Mouse (Mus musculus): Measurements from ENCODE around the gene Ctsw. TPM values are rescaled to one million over a fixed set of nuclear protein-coding genes. Genes with fewer than 3 reads are reported as not detected.

The Ctsw gene
- 2.6 and 2.7 TPM in 2 replicates for polyA plus RNA-seq (2012; rRNA removed)

GRCm38 (mm10) chr19:5468374-5468773 is at the start of gene Ctsw:
Gene Ctsw, minus strand, starts transcription at chr19:5468507.

DNA sequence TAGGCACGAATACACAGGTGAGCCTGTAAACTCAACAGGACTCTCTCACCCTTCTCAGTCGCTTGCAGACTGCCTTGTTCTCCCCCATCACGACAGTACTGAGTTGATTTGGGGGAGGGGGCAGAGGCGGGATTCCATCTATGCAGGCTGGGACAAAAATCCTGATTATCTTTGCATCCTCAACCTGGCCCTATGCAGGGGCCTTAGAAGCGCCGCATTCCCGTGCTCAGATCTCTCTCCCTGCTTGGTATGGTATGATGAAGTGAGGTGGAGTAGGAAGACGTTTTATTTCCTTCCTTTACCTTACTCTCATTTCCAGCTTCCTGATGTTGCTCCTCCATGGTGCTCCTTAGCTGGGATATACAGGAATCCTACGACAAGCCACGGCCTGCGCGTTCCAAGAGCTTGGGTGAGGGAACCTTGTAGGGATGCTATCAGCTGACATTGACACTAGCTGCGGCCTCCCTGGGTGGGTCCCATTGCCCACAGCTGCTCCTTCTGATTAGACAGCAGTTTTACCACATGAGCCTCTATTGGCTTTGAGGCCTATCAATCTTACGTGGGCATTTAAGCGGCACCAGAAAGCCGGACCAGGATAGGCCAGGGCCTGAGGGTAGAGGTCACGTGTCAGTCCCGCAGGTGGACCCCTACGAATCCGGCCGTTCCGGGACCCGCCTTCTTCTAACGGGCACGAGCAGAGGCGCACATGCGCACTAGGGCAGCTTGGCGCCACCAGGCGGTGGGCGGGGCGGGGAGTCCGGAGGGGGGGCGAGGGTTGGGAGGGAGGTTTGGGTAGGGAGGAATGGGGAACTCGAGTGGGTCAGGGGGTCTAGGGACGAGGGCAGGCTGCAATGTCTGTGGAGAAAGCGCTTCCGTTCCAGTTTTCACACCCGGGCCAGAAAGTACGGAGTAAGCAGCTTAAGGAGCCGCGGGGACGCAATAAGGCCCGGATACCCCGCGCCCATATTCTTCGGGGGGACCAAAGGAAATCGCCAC is 42.0 kb upstream of the Ctsw start, which contains the start of gene Snx32:
Snx32 (minus strand) TSS at position 508 of the 996 bp plus-strand sequence.

DNA sequence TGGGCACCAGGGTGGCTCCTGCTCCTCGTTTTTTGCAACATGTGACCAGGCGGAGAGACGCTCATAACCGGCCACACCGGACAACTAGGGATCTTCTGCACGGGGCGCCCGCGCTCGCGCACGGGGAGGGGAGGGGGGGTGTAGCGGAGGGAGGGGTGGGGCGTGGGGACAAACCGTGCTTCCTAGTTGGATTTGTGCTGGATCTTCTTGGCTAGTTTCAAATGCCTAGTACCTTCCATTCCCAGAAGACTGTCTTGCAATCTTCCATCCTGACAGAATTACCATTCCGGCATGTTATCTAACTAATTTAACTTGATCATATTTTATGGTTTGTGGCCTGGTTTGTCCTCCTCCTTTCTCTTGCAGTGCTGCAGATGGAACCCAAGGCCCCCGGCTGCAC is 35.4 kb upstream of the Ctsw start, which contains the start of gene 1700020D05Rik:
1700020D05Rik (minus strand) TSS at position 101 of the 400 bp plus-strand sequence.

DNA sequence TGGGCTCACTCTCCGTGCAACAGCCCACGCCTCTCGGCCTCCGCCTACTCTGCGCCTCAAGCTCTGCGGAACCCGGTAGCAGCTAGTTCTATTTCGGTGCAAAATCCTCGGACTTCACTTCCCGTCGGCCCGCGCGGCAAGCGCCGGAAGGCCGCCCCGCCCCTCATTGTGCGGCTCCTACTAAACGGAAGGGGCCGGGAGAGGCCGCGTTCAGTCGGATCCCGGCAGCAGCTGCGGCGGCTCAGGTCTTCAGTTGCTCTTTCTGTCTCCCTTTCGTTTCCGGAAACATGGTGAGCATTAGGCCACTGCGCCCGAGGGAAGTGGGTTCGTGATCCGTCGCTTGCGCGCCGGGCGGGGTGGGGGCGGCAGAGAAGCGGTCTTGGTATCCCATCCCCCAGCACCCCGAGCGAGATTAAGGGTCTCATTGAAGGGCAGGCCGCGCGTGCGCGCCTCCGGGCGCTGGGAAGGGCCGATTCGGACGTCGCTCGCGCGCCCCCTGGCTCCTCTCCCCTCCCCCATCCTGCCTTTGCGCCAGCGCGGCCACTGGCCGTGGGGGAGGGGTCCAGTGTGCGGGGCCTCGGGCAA is 22.1 kb upstream of the Ctsw start, which contains the start of gene Cfl1:
Cfl1 (plus strand) TSS at position 143 of the 585 bp plus-strand sequence.

GRCm38 (mm10) chr19:5487768-5488550 is 19.7 kb upstream of the Ctsw start, which contains the start of gene Mus81:
Gene Mus81, minus strand, starts transcription at chr19:5488402.

GRCm38 (mm10) chr19:5473720-5474119 is 5.4 kb upstream of the Ctsw start, which contains the start of gene Efemp2:
Gene Efemp2, plus strand, starts transcription at chr19:5473954.

DNA sequence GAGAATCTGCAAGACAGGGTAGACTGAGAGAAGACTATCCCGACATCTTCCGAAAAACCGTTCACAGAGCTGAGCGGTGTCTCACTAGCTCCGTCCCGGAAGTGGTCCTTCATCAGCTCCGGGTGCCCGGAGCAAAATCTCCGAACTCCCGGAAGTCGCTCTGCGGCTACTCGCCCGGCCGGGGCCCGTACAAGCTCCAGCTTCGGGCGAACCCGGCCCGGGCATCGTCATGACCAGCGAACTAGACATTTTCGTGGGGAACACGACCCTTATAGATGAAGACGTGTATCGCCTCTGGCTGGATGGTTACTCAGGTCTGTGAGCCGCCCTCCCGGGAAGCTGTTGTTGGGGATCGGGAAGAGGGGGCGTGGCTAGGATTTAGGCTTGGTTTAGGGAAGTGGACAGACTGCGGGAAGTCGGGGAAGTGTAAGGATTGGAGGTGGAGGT is 7.8 kb downstream of the Ctsw start, which contains the start of gene Fibp:
Fibp (plus strand) TSS at position 151 of the 447 bp plus-strand sequence.

DNA sequence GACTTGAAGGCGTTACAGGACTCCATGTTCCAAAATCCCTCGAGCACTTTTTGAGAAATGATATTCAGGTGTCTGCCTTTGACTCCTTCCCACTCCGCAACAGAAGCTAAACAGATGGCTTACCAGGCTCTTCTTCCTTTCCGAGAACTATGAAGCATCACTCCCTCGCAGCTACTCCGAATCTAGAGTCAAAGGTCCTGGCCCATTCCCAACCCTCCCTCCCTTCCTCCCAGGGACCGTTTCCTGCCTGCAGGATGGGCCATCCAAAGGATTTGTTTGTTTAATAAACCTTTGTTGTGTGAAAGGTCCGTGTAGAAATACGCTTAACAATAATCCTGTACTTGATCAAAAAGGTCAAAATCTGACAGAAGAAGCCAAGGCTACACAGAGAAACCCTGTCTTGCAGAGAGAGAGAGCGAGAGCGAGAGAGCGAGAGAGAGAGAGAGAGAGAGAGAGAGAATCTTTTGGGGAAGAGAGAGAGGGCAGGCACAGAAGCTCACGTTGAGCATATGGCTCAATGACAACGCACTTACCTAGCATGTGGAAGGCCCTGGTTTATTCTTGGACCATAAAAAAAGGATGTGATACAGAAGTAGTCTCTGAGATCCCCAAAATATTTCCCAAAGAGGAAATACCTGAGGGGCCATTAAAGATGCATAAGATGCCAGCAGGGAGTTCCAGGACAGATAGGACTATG is 10.4 kb downstream of the Ctsw start, which contains the start of gene Ccdc85b:
Ccdc85b (minus strand) TSS at position 149 of the 697 bp plus-strand sequence.

GRCm38 (mm10) chr19:5447515-5448353 is 20.6 kb downstream of the Ctsw start, which contains the start of gene Fosl1:
Gene Fosl1, plus strand, starts transcription at chr19:5447547.

GRCm38 (mm10) chr19:5424782-5425741 is 43.2 kb downstream of the Ctsw start, which contains the start of the genes Drap1 and AI837181:
Gene Drap1, minus strand, starts transcription at chr19:5424979.
Gene AI837181, plus strand, starts transcription at chr19:5425144.

Other genes with a start within 250 kb of the Ctsw start
- gene Pacs1, start 195.4 kb downstream of the Ctsw start, polyA plus RNA-seq (2012; rRNA removed) = 45.1 and 54.2 TPM in 2 replicates
- gene Sf3b2, start 173.1 kb downstream of the Ctsw start, polyA plus RNA-seq (2012; rRNA removed) = 197 and 209 TPM in 2 replicates
- 35.0 and 36.4 TPM in 2 replicates for gene Gal3st3, start 170.2 kb downstream of the Ctsw start, polyA plus RNA-seq (2012; rRNA removed)
- not detected in 2 replicates for gene Catsper1, start 132.8 kb downstream of the Ctsw start, polyA plus RNA-seq (2012; rRNA removed)
- 2.2 and 2.4 TPM in 2 replicates for gene Cst6, start 118.9 kb downstream of the Ctsw start, polyA plus RNA-seq (2012; rRNA removed)
- gene Eif1ad, start 101.8 kb downstream of the Ctsw start, polyA plus RNA-seq (2012; rRNA removed) = 42.2 and 43.6 TPM in 2 replicates
- 200 and 202 TPM in 2 replicates for gene Banf1, start 101.3 kb downstream of the Ctsw start, polyA plus RNA-seq (2012; rRNA removed)
- 89.8 and 93.4 TPM in 2 replicates for gene Sart1, start 79.8 kb downstream of the Ctsw start, polyA plus RNA-seq (2012; rRNA removed)
- 0.05 TPM in 1 of 2 replicates, not detected in the other for gene Tsga10ip, start 66.0 kb downstream of the Ctsw start, polyA plus RNA-seq (2012; rRNA removed)
- gene Drap1, start 43.5 kb downstream of the Ctsw start, polyA plus RNA-seq (2012; rRNA removed) = 304 and 309 TPM in 2 replicates
- gene AI837181, start 43.4 kb downstream of the Ctsw start, polyA plus RNA-seq (2012; rRNA removed) = 76.5 and 85.9 TPM in 2 replicates
- 0.05 TPM in 1 of 2 replicates, not detected in the other for gene Fosl1, start 21.0 kb downstream of the Ctsw start, polyA plus RNA-seq (2012; rRNA removed)
- gene Ccdc85b, start 10.6 kb downstream of the Ctsw start, polyA plus RNA-seq (2012; rRNA removed) = 10.6 and 11.6 TPM in 2 replicates
- 216 and 221 TPM in 2 replicates for gene Fibp, start 7.9 kb downstream of the Ctsw start, polyA plus RNA-seq (2012; rRNA removed)
- 50.0 and 85.2 TPM in 2 replicates for gene Efemp2, start 5.4 kb upstream of the Ctsw start, polyA plus RNA-seq (2012; rRNA removed)
- gene Mus81, start 19.9 kb upstream of the Ctsw start, polyA plus RNA-seq (2012; rRNA removed) = 57.1 and 64.2 TPM in 2 replicates
- gene Cfl1, start 21.9 kb upstream of the Ctsw start, polyA plus RNA-seq (2012; rRNA removed) = 1,583 and 1,664 TPM in 2 replicates
- 3.8 and 4.0 TPM in 2 replicates for gene 1700020D05Rik, start 35.3 kb upstream of the Ctsw start, polyA plus RNA-seq (2012; rRNA removed)
- 103 and 108 TPM in 2 replicates for gene Snx32, start 42.0 kb upstream of the Ctsw start, polyA plus RNA-seq (2012; rRNA removed)
- 0.05 and 0.56 TPM in 2 replicates for gene Ovol1, start 92.1 kb upstream of the Ctsw start, polyA plus RNA-seq (2012; rRNA removed)
- gene Ap5b1, start 99.5 kb upstream of the Ctsw start, polyA plus RNA-seq (2012; rRNA removed) = 2.4 and 2.5 TPM in 2 replicates
- 90.9 and 107 TPM in 2 replicates for gene Rnaseh2c, start 133.4 kb upstream of the Ctsw start, polyA plus RNA-seq (2012; rRNA removed)
- gene Kat5, start 141.7 kb upstream of the Ctsw start, polyA plus RNA-seq (2012; rRNA removed) = 155 and 159 TPM in 2 replicates
- 38.6 and 41.9 TPM in 2 replicates for gene Rela, start 169.0 kb upstream of the Ctsw start, polyA plus RNA-seq (2012; rRNA removed)
- 25.8 and 34.4 TPM in 2 replicates for gene Sipa1, start 195.2 kb upstream of the Ctsw start, polyA plus RNA-seq (2012; rRNA removed)
- 20.8 and 24.0 TPM in 2 replicates for gene Map3k11, start 220.2 kb upstream of the Ctsw start, polyA plus RNA-seq (2012; rRNA removed)
- 80.3 and 94.9 TPM in 2 replicates for gene Pcnx3, start 220.4 kb upstream of the Ctsw start, polyA plus RNA-seq (2012; rRNA removed)
- gene Kcnk7, start 235.9 kb upstream of the Ctsw start, polyA plus RNA-seq (2012; rRNA removed) = 0.05 and 0.21 TPM in 2 replicates